Mouse (Mus musculus) limb, embryonic 11.5 days (tissue): ENCODE data around the gene Rmdn2. TPM values are rescaled to one million over a fixed set of nuclear protein-coding genes. Genes with fewer than 3 reads are reported as not detected.

Source experiments
- ATAC-seq: fragments of 200-750 bp; cut with Nextera tagmentation; 2 replicates; pipeline ENCODE4 v1.8.0; 2017; ENCODE audit warnings: low read depth; ENCODE audit not compliant: insufficient number of reproducible peaks, low FRiP score, low TSS enrichment
- DNase-seq: peaks from one replicate; pipeline ENCODE4 v3.0.0-alpha.2; 2015; ENCODE audit warnings: low spot score
- H3K27ac ChIP-seq: fragments of 300-500 bp; sonication (generic); replicated peaks from 2 replicates; pipeline ENCODE4 v1.5.1; 2014; ENCODE audit warnings: low read depth, mild to moderate bottlenecking, low read length
- H3K27me3 ChIP-seq: fragments of 300-500 bp; sonication (generic); 2 replicates; pipeline ENCODE4 v1.6.1; 2014; ENCODE audit warnings: mild to moderate bottlenecking, low read length, mixed read lengths; ENCODE audit not compliant: control insufficient read depth, insufficient read depth
- H3K36me3 ChIP-seq: fragments of 300-500 bp; sonication (generic); 2 replicates; pipeline ENCODE4 v1.6.1; 2014; ENCODE audit warnings: mild to moderate bottlenecking, low read length, moderate library complexity, mixed read lengths; ENCODE audit not compliant: control insufficient read depth, insufficient read depth
- H3K4me1 ChIP-seq: fragments of 300-500 bp; sonication (generic); 2 replicates; pipeline ENCODE4 v1.6.1; 2014; ENCODE audit warnings: low read length, mixed read lengths; ENCODE audit not compliant: control insufficient read depth, insufficient read depth
- H3K4me2 ChIP-seq: fragments of 300-500 bp; sonication (generic); 2 replicates; pipeline ENCODE4 v1.6.1; 2014; ENCODE audit warnings: low read depth, mild to moderate bottlenecking, moderate library complexity; ENCODE audit not compliant: severe bottlenecking
- H3K4me3 ChIP-seq: fragments of 300-500 bp; sonication (generic); 2 replicates; pipeline ENCODE4 v1.5.1; 2014; ENCODE audit warnings: low read depth, low read length
- H3K9ac ChIP-seq: fragments of 300-500 bp; sonication (generic); 2 replicates; pipeline ENCODE4 v1.6.1; 2014; ENCODE audit warnings: mild to moderate bottlenecking, low read length
- H3K9me3 ChIP-seq: fragments of 300-500 bp; sonication (generic); 2 replicates; pipeline ENCODE4 v1.6.1; 2016; ENCODE audit warnings: low read length; ENCODE audit not compliant: control insufficient read depth
- WGBS: fragments of 180-500 bp; shearing (Covaris S2); extraction: QIAGEN DNeasy Blood & Tissue Kit; methylation state at CpG from one replicate; pipeline ENCODE4 v1.1.7; 2014; 5-methylcytosine and 5-hydroxymethylcytosine counted together
- polyA plus RNA-seq: library from polyadenylated mRNA; unstranded; fragments of >200 nt; fragmentation: Nextera tagmentation; extraction: Ambion mirVana; gene quantifications from 2 replicates; pipeline ENCODE4 v1.2.1, GENCODE M21; 2014

The Rmdn2 gene
- polyA plus RNA-seq, 1 experiment from 2014 or later = 10.8 TPM

- 8% methylated on average over 16 of the region's 16 CpGs for WGBS
- ATAC-seq (peak; percentile 63; the same call in 1 of the 2 replicates), DNase-seq (peak; percentile 77)
- no peaks in the 10 kb centered on the region for H3K9me3 ChIP-seq
- no peaks in the 10 kb centered on the region for H3K27me3 ChIP-seq
- no peak overlapping the region for H3K27ac ChIP-seq
- H3K4me3 ChIP-seq = no peak overlapping the region
- H3K9ac ChIP-seq = no peak overlapping the region
- no peaks in the 10 kb centered on the region for H3K36me3 ChIP-seq
- H3K4me2 ChIP-seq = peak overlapping the region; percentile 16
- peaks cover 21% of the 10 kb centered on the region for H3K4me1 ChIP-seq
These were observed 117.2 kb downstream of the Rmdn2 start for GRCm38 (mm10) chr17:79728585-79729503.

- peak overlapping the region; percentile 22; the same call in 1 of the 2 replicates for H3K4me2 ChIP-seq
- H3K4me1 ChIP-seq = peaks cover 21% of the 10 kb centered on the region
- DNase-seq = no peak
- no peaks in the 10 kb centered on the region for H3K27me3 ChIP-seq
- H3K36me3 ChIP-seq = no peaks in the 10 kb centered on the region
- H3K9ac ChIP-seq = no peak overlapping the region
- WGBS = 8% methylated on average over 8 of the region's 8 CpGs
- ATAC-seq = no peak
- no peak overlapping the region for H3K4me3 ChIP-seq
- no peaks in the 10 kb centered on the region for H3K9me3 ChIP-seq
- H3K27ac ChIP-seq = no peak overlapping the region
These were observed 119.3 kb downstream of the Rmdn2 start for GRCm38 (mm10) chr17:79730988-79731387.

- no peak for ATAC-seq
- H3K4me3 ChIP-seq = no peak overlapping the region
- no peaks in the 10 kb centered on the region for H3K9me3 ChIP-seq
- no peak overlapping the region for H3K4me2 ChIP-seq
- no peaks in the 10 kb centered on the region for H3K27me3 ChIP-seq
- H3K9ac ChIP-seq = no peak overlapping the region
- no peaks in the 10 kb centered on the region for H3K36me3 ChIP-seq
- no peak overlapping the region for H3K27ac ChIP-seq
- WGBS = 46% methylated on average over 4 of the region's 4 CpGs
- DNase-seq = no peak
- peaks cover 21% of the 10 kb centered on the region for H3K4me1 ChIP-seq
These were observed 121.4 kb downstream of the Rmdn2 start for GRCm38 (mm10) chr17:79733039-79733438.

- DNase-seq (no peak), ATAC-seq (no peak)
- no peaks in the 10 kb centered on the region for H3K27me3 ChIP-seq
- H3K4me3 ChIP-seq = no peak overlapping the region
- H3K27ac ChIP-seq = no peak overlapping the region
- no peak overlapping the region for H3K4me2 ChIP-seq
- peaks cover 14% of the 10 kb centered on the region; the same call in 1 of the 2 replicates for H3K4me1 ChIP-seq
- H3K9ac ChIP-seq = no peak overlapping the region
- H3K9me3 ChIP-seq = no peaks in the 10 kb centered on the region
- no peaks in the 10 kb centered on the region for H3K36me3 ChIP-seq
- whole genome bisulfite sequencing = 73% methylated on average over 3 of the region's 3 CpGs
These were observed 125.9 kb downstream of the Rmdn2 start for GRCm38 (mm10) chr17:79737598-79737997.

DNA sequence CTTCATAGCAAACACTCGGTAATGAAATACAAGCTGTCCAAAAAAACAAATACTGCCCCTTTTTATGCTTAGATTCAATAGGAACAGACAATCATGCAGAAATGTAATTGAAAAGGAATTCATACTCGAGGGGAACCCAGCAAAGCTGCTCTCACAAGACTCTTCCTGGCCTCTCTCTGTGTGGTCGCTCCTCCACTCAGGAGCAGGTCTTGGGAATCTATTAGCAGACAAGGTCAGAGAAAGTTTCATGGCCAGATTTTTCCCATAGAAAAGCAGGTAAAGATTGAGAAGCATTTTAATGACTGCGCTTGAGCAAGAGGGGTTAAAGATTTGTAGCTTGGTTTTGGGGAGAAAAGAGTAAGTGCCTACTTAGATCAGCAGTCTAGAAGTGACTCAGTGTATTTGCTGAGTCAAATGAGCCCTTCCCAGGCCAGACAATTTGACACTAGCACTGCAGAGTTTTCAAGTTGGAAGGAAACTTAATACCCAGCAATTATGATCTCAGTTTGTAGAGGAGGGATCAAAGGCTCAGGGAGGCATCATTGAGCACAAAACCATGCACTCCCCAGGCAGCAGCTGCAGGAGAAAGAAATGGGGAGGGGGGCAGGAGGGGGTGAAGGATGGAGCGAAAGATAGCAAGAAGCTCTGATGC lies 127.3 kb downstream of the Rmdn2 start:
- ATAC-seq = no peak; the same call in 1 of the 2 replicates

DNA sequence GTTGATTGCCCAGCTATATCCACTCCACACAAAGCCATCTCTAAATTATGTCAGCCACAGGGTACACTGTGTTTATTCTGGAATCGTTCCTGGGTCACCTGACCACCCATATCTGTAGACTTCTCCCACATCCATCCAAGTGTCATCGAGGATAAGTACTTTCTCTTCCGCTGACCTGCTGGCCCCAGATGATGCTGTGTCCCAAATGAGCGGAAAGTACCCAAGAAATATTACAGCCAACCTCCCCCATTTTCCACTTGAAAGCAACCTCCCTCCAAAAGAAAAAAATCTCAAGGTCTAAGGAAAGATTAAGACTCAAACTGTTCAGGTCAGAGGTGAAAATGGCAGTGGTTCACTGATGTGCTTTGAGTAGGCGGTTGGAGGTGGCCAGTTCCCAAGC lies 131.0 kb downstream of the Rmdn2 start:
- WGBS = 76% methylated on average over 5 of the region's 5 CpGs
- Histone ChIP-seq H3K27me3 (no peaks in the 10 kb centered on the region), H3K9ac (no peak overlapping the region), H3K4me1 (peaks cover 12% of the 10 kb centered on the region; the same call in 1 of the 2 replicates), H3K4me2 (no peak overlapping the region), H3K4me3 (no peak overlapping the region), H3K9me3 (no peaks in the 10 kb centered on the region), H3K36me3 (no peaks in the 10 kb centered on the region), H3K27ac (no peak overlapping the region)
- no peak for DNase-seq
- no peak for ATAC-seq

More for the DNA sequence above, 127.3 kb downstream of the Rmdn2 start:
- H3K27me3 ChIP-seq = no peaks in the 10 kb centered on the region
- 40% methylated on average over 5 of the region's 5 CpGs for WGBS
- no peaks in the 10 kb centered on the region for H3K9me3 ChIP-seq
- no peak overlapping the region for H3K9ac ChIP-seq
- no peaks in the 10 kb centered on the region for H3K36me3 ChIP-seq
- no peak overlapping the region for H3K27ac ChIP-seq
- H3K4me1 ChIP-seq = peaks cover 14% of the 10 kb centered on the region; the same call in 1 of the 2 replicates
- H3K4me2 ChIP-seq = no peak overlapping the region
- H3K4me3 ChIP-seq = no peak overlapping the region
- DNase-seq = no peak

Other genes with a start within 250 kb of the Rmdn2 start
- 2.0 and 3.4 TPM in 2 replicates for gene Cyp1b1, start 103.2 kb downstream of the Rmdn2 start, polyA plus RNA-seq